Mouse (Mus musculus): ENCODE data around the gene Serping1.

The Serping1 gene

GRCm38 (mm10) chr2:84779210-84779609 lies 4.0 kb upstream of the Serping1 start:
- DNase-seq: no peak

DNA sequence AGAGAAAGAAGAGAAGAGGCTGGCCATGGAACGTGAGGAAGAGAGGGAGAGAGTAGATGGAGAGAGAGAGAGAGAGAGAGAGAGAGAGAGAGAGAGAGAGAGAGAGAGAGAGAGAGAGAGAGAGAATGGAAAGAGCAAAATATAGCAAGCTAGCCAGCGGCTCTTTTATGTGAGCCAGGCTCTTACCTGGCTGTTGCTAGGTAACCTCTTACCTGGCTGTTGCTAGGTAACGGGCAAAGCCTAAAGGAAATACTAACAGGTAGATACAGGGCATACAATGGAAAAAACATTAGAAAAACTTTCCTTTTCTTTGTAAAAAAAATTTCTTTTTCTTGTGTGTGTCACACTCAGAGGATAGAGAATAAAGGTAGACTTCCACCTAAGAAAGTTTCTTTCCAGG lies 2.5 kb upstream of the Serping1 start:
- no peak for DNase-seq

GRCm38 (mm10) chr2:84775665-84776064 lies 421 bp upstream of the Serping1 start:
- DNase-seq: no peak

DNA sequence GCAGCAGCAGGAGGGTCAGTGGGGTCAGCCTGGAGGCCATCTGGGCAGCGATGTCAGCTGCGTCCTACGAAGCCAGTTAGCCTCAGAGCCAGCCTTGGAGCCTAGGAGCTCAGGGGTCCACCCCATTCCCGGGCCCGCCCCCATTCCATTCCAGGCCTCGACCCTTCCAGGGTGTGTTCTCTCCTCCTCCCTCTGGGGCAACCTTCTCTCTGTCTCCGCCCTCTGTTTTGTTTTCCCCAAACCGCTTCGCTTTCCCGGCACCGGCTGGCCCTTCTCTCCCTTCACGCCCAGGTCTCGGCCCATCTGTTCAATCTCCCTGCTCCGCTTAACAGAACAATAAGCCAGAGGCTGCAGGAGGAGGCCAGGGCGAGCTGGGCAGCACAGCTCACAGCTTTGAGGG lies 493 bp downstream of the Serping1 start:
- DNase-seq: peak; percentile 52

DNA sequence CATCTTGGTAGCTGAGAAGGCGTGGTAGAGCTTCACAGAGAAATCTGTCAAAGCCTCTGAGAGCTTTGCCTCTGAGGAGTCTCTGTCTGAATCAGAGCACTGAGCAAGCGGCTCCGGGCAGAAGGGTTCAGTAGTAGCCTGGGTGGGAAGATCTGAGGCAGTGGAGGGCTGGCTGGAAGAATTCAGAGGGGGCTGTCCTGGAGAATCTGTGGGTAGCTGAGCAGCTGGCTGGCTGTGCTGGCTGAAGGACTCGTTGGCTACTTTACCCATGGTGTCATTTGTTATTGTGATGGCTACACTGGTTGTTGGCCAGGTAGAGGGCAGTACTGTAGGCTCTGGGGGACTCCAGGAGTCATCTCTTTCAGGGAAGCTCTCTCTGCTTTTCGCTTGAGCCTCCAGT lies 2.0 kb downstream of the Serping1 start:
- DNase-seq: no peak

DNA sequence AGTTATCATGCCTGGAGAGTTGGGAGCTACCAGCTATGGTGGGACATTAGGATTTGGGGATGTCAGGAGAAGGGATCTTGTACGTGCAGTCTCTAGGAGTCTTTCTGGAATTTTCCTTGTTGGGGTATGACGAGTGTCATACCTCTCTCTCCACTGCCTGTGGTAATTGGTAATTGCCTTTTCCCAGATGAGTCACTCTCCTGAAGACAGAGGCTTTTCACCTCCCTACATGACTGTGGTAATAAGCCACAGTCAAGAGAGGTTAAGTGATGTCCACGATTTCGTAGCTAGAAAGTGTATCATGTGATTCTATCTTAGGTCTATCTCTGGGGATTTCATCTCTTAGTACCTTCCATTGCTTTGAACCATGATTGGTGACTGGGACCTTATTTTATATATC lies 2.8 kb downstream of the Serping1 start:
- DNase-seq: no peak

GRCm38 (mm10) chr2:84770501-84770900 lies 4.7 kb downstream of the Serping1 start:
- no peak for DNase-seq

DNA sequence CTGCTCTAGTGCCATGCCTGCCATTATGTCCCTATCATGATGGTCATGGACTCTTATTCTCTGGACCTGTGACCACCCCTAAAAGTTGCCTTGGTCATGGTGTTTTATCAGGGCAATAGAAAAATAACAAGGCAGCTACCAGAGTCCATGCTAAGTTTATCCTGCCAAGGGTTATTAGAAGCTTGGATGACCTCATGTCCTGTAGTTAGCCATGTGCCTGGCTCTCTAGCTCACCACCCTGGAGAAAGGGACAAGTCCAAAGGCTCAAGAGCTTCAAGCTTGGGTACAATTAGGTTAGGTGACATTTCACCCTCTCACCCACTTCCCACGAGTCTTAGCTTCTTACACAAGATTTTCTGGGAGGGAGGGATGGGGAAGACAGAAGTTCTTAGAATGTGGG lies 12.4 kb downstream of the Serping1 start:
- no peak for DNase-seq

- DNase-seq: no peak
Observed at GRCm38 (mm10) chr2:84762295-84762694, 12.9 kb downstream of the Serping1 start.

DNA sequence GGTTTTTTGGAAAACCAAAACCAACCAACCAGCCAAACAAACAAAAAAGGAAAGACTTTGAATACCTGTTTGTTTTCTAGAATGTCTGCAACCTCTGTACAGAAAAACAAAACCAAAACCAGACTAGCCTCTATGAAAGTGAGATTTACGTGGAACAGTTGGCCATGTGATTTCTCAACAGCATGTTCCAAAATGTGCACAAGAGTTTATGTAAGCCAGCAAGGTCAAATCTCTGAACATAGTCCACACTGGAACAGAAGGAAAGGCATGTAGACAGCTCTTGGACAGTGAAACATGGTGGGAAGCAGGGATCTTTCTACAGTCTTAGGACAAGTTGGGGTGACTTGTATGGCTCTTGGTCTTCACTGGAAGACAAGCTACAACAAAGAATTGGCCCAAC lies 13.4 kb downstream of the Serping1 start:
- DNase-seq: no peak

DNA sequence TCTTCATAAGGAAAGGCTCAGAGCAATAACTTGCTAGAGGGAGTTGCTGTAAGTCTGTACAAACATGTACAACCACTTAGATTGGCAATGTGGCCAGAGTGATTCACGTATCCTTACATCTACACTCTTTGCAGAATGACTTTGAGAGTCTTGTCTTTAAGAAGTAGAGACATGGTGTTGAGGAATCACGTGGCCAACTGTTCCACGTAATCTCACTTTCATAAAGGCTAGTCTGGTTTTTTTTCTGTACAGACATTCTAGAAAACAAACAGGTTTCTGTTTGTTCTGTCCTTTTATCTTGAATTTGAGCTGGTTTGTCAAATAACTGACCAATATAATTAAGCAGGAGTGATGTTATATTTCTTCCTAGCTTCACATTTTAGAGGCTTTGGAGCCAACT lies 13.9 kb downstream of the Serping1 start:
- DNase-seq: no peak

DNA sequence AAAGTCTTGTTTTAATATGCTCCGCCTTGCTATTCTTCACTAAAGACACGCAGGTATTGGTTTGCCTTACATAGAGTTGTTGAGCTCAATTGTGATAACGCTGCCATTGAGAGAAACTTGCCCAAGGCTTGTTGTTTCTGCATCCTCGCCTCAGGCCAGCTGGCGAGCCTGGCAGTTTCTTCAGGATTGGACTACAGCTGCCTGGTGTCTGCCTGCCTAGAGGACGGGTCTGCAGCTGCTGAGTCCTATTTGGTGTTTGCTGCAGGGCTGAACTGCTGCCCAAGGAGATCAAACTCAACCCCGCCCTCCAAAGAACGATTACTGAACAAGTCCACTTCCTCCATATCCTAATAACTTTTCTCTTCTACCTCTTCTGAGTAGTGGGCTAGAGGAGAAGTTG lies 14.5 kb downstream of the Serping1 start:
- no peak for DNase-seq

- peak; percentile 43 for DNase-seq
Observed at GRCm38 (mm10) chr2:84758542-84759127, 16.6 kb downstream of the Serping1 start.

GRCm38 (mm10) chr2:84757026-84757682 lies 18.1 kb downstream of the Serping1 start:
- no peak for DNase-seq

GRCm38 (mm10) chr2:84756245-84756644 lies 19.0 kb downstream of the Serping1 start:
- DNase-seq: peak; percentile 76

GRCm38 (mm10) chr2:84750115-84750514 lies 25.1 kb downstream of the Serping1 start:
- no peak for DNase-seq

GRCm38 (mm10) chr2:84744126-84744525 lies 31.1 kb downstream of the Serping1 start:
- DNase-seq: no peak

GRCm38 (mm10) chr2:84743561-84743960 lies 31.7 kb downstream of the Serping1 start, which contains the start of gene Gm19426:
TSS of gene Gm19426 (minus strand) at chr2:84743655.
- DNase-seq: peak; percentile 86

DNA sequence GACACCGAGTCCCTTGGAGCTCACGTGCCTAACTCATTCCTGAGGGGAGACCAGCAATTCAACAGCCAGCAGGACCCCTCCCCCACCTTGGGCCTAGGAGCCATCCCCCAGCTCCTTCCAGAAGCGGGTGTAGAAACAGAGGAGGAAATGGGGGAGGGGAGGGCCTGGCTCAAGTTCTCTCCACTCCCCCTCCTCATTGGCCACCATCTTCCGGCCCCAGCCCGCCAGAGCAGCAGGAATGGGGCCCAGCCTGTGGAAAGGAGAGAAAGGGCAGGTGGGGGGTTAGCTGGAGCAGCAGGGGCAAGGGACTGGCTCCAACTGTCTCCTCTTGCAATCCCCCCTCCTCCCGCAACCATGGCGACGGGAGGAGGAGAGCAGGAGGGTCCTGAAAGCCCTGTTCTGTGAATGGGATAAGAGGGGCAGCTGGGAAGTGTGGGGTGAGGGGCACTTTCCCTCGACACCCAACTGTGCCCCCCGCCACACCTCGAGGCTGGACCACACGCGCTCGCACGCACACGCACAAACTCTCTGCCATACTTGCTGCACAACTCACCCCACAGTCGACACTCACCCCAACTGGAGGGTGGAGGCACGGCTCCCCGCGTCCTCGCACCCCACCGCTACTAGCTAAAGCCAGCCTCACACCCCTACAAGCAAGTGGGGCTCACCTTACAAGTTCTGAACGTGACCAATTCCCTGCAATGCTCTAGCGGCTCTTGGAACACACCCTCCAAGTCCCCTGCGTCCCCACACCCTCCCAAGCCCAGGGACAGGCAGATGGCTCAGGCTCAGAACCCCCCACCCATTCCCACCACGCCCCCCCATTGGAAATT lies 32.6 kb downstream of the Serping1 start:
- DNase-seq: no peak

DNA sequence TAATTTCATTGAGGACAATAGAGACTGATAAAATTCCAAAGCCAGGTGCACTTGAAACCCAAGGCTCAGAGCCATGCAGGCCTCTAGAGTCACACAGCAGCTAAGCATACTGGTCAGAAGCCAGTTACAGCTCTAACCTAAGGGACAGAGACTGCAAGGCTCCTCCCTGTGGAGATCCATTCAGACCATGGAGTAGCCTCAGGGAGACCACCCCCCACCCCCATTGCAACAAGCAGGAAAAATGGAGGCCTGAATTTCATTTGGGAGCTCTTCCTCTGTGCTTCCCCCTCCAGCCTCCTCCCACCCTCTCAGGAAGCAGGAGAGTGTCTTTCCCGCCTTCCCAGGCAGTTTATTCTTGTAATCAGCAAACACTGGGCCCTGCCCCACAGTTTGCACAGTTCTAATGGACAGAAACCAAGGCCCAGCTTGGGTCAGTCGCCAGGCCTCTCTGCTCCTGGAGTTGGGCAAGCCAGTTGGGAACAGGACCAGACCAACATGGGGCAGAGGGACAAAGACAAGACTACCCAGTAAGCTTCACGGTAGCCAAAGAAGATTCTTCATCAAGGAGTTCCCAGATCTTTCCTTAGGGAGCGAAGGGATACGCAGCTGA lies 33.3 kb downstream of the Serping1 start:
- DNase-seq: no peak

DNA sequence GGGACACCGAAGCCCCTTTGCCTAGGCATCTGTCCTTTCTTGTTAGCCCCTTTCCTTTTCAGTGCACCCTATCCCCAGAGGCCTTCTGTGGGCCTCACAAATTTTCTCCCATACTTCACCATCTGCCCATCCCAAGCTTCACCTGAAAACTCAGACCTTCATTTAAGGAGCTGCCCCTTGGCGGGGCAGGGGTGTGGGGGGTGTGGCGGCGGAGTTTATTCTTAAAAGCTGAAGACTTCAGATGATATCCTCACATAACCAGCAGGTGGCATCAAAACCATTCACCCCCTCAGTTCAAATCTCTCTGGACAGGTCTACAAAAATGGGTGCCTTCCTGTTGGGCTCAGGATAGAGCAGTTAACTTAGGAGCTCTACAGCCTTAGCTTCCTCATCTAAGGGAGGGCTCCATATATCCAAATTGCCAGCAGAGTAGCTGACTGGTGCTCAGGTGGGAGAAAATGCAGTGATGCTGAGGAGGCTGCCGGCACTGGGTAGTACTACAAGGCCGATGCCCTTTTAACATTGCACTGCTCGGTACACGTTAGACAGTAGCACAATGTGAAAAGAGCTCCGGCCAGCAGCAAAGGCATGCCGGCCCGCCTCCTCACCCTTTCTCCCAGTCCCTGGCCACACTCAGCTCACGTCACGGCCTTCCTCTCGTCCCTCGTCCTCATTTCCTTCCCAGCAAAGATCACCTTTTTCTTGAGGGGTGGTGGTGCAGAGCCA lies 34.5 kb downstream of the Serping1 start:
- DNase-seq: no peak

- DNase-seq: peak; percentile 66
Observed at GRCm38 (mm10) chr2:84738271-84738911, 36.9 kb downstream of the Serping1 start.

Data from kidney, adult 11 months (tissue).